Mouse (Mus musculus): Measurements from ENCODE around the gene Aim2. TPM values are rescaled to one million over a fixed set of nuclear protein-coding genes. Genes with fewer than 3 reads are reported as not detected.

Gene Aim2
- polyA plus RNA-seq, 1 experiment, result 5.9 TPM

GRCm38 (mm10) chr1:173381436-173381835 is 30.8 kb downstream of the Aim2 start:
- TF ChIP-seq CTCF (IDR thresholded peaks at IDR 0.05; ENCODE audit: control insufficient read depth, insufficient read depth, insufficient read length) (no peak), MYOD1 (IDR thresholded peaks at IDR 0.05; ENCODE audit: control insufficient read depth, insufficient read length, low read depth) (no peak), USF1 (IDR thresholded peaks at IDR 0.05; ENCODE audit: low read depth) (no peak), MAX (IDR thresholded peaks at IDR 0.05) (no peak), CEBPB (IDR thresholded peaks at IDR 0.05; ENCODE audit: low read depth) (no peak), FOSL1 (IDR thresholded peaks at IDR 0.05; ENCODE audit: insufficient read depth, low read length, poor library complexity, severe bottlenecking) (no peak), MYOG (IDR thresholded peaks at IDR 0.05; ENCODE audit: control insufficient read depth, extremely low read depth, insufficient read length) (no peak)
- Histone ChIP-seq H3K79me2 (ENCODE audit: control insufficient read depth, insufficient read depth) (no peaks in the 10 kb centered on the region), H3K36me3 (ENCODE audit: control insufficient read depth, insufficient read depth) (no peaks in the 10 kb centered on the region), H3K4me3 (ENCODE audit: insufficient read depth, poor library complexity, severe bottlenecking) (no peak overlapping the region), H3K79me3 (ENCODE audit: low read depth) (no peaks in the 10 kb centered on the region), H3ac (ENCODE audit: control insufficient read depth, insufficient read length, low read depth) (no peak overlapping the region), H3K27me3 (ENCODE audit: control insufficient read depth, insufficient read depth, insufficient read length) (no peaks in the 10 kb centered on the region)

- TF ChIP-seq FOSL1 (IDR thresholded peaks at IDR 0.05; ENCODE audit: insufficient read depth, low read length, poor library complexity, severe bottlenecking) (no peak), CTCF (IDR thresholded peaks at IDR 0.05; ENCODE audit: control insufficient read depth, insufficient read depth, insufficient read length) (no peak), MYOG (IDR thresholded peaks at IDR 0.05; ENCODE audit: control insufficient read depth, extremely low read depth, insufficient read length) (no peak)
- Histone ChIP-seq H3ac (ENCODE audit: control insufficient read depth, insufficient read length, low read depth) (no peak overlapping the region), H3K4me3 (ENCODE audit: insufficient read depth, poor library complexity, severe bottlenecking) (no peak overlapping the region), H3K27me3 (ENCODE audit: control insufficient read depth, insufficient read depth, insufficient read length) (no peaks in the 10 kb centered on the region), H3K79me2 (ENCODE audit: control insufficient read depth, insufficient read depth) (no peaks in the 10 kb centered on the region), H3K36me3 (ENCODE audit: control insufficient read depth, insufficient read depth) (no peaks in the 10 kb centered on the region), H3K79me3 (ENCODE audit: low read depth) (no peaks in the 10 kb centered on the region)
These were observed 38.8 kb downstream of the Aim2 start for GRCm38 (mm10) chr1:173389431-173389830.

GRCm38 (mm10) chr1:173389901-173390401 is 39.3 kb downstream of the Aim2 start:
- no peak for TF ChIP-seq MAX (IDR thresholded peaks at IDR 0.05)
- TF ChIP-seq CEBPB (IDR thresholded peaks at IDR 0.05; ENCODE audit: low read depth), result no peak
- TF ChIP-seq FOSL1 (IDR thresholded peaks at IDR 0.05; ENCODE audit: insufficient read depth, low read length, poor library complexity, severe bottlenecking), result no peak
- no peak for TF ChIP-seq USF1 (IDR thresholded peaks at IDR 0.05; ENCODE audit: low read depth)
- TF ChIP-seq MYOD1 (IDR thresholded peaks at IDR 0.05; ENCODE audit: control insufficient read depth, insufficient read length, low read depth), result no peak
- no peak for TF ChIP-seq MYOG (IDR thresholded peaks at IDR 0.05; ENCODE audit: control insufficient read depth, extremely low read depth, insufficient read length)
- no peak for TF ChIP-seq CTCF (IDR thresholded peaks at IDR 0.05; ENCODE audit: control insufficient read depth, insufficient read depth, insufficient read length)
- Histone ChIP-seq H3K27me3 (ENCODE audit: control insufficient read depth, insufficient read depth, insufficient read length) (no peaks in the 10 kb centered on the region), H3K36me3 (ENCODE audit: control insufficient read depth, insufficient read depth) (no peaks in the 10 kb centered on the region), H3ac (ENCODE audit: control insufficient read depth, insufficient read length, low read depth) (no peak overlapping the region), H3K79me2 (ENCODE audit: control insufficient read depth, insufficient read depth) (no peaks in the 10 kb centered on the region), H3K4me3 (ENCODE audit: insufficient read depth, poor library complexity, severe bottlenecking) (no peak overlapping the region), H3K79me3 (ENCODE audit: low read depth) (no peaks in the 10 kb centered on the region)

- H3K36me3 ChIP-seq (ENCODE audit: control insufficient read depth, insufficient read depth), result no peaks in the 10 kb centered on the region
- H3ac ChIP-seq (ENCODE audit: control insufficient read depth, insufficient read length, low read depth), result no peak overlapping the region
- no peaks in the 10 kb centered on the region for H3K79me2 ChIP-seq (ENCODE audit: control insufficient read depth, insufficient read depth)
- H3K79me3 ChIP-seq (ENCODE audit: low read depth), result no peaks in the 10 kb centered on the region
- H3K27me3 ChIP-seq (ENCODE audit: control insufficient read depth, insufficient read depth, insufficient read length), result no peaks in the 10 kb centered on the region
- TF ChIP-seq MYOG (IDR thresholded peaks at IDR 0.05; ENCODE audit: control insufficient read depth, extremely low read depth, insufficient read length), result no peak
- TF ChIP-seq MAX (IDR thresholded peaks at IDR 0.05), result no peak
- no peak overlapping the region for H3K4me3 ChIP-seq (ENCODE audit: insufficient read depth, poor library complexity, severe bottlenecking)
These were observed 41.1 kb downstream of the Aim2 start for GRCm38 (mm10) chr1:173391754-173392153.

- no peaks in the 10 kb centered on the region for H3K79me2 ChIP-seq (ENCODE audit: control insufficient read depth, insufficient read depth)
- no peaks in the 10 kb centered on the region for H3K36me3 ChIP-seq (ENCODE audit: control insufficient read depth, insufficient read depth)
- no peak overlapping the region for H3K4me3 ChIP-seq (ENCODE audit: insufficient read depth, poor library complexity, severe bottlenecking)
- no peaks in the 10 kb centered on the region for H3K27me3 ChIP-seq (ENCODE audit: control insufficient read depth, insufficient read depth, insufficient read length)
- H3K79me3 ChIP-seq (ENCODE audit: low read depth), result no peaks in the 10 kb centered on the region
- no peak overlapping the region for H3ac ChIP-seq (ENCODE audit: control insufficient read depth, insufficient read length, low read depth)
- no peak for TF ChIP-seq CEBPB (IDR thresholded peaks at IDR 0.05; ENCODE audit: low read depth)
- no peak for TF ChIP-seq MYOG (IDR thresholded peaks at IDR 0.05; ENCODE audit: control insufficient read depth, extremely low read depth, insufficient read length)
- no peak for TF ChIP-seq FOSL1 (IDR thresholded peaks at IDR 0.05; ENCODE audit: insufficient read depth, low read length, poor library complexity, severe bottlenecking)
These were observed 47.8 kb downstream of the Aim2 start for GRCm38 (mm10) chr1:173398323-173398970.

GRCm38 (mm10) chr1:173404696-173405309 is 54.1 kb downstream of the Aim2 start:
- H3ac ChIP-seq (ENCODE audit: control insufficient read depth, insufficient read length, low read depth), result no peak overlapping the region
- no peaks in the 10 kb centered on the region for H3K27me3 ChIP-seq (ENCODE audit: control insufficient read depth, insufficient read depth, insufficient read length)
- no peaks in the 10 kb centered on the region for H3K79me3 ChIP-seq (ENCODE audit: low read depth)
- H3K4me3 ChIP-seq (ENCODE audit: insufficient read depth, poor library complexity, severe bottlenecking), result no peak overlapping the region
- H3K36me3 ChIP-seq (ENCODE audit: control insufficient read depth, insufficient read depth), result no peaks in the 10 kb centered on the region
- H3K79me2 ChIP-seq (ENCODE audit: control insufficient read depth, insufficient read depth), result no peaks in the 10 kb centered on the region
- no peak for TF ChIP-seq MAX (IDR thresholded peaks at IDR 0.05)
- TF ChIP-seq MYOG (IDR thresholded peaks at IDR 0.05; ENCODE audit: control insufficient read depth, extremely low read depth, insufficient read length), result no peak
- no peak for TF ChIP-seq FOSL1 (IDR thresholded peaks at IDR 0.05; ENCODE audit: insufficient read depth, low read length, poor library complexity, severe bottlenecking)
- TF ChIP-seq MYOD1 (IDR thresholded peaks at IDR 0.05; ENCODE audit: control insufficient read depth, insufficient read length, low read depth), result no peak
- TF ChIP-seq CEBPB (IDR thresholded peaks at IDR 0.05; ENCODE audit: low read depth), result no peak
- no peak for TF ChIP-seq CTCF (IDR thresholded peaks at IDR 0.05; ENCODE audit: control insufficient read depth, insufficient read depth, insufficient read length)
- TF ChIP-seq USF1 (IDR thresholded peaks at IDR 0.05; ENCODE audit: low read depth), result no peak
